Mouse (Mus musculus) ES-Bruce4 (cell line): ENCODE measurements around the gene Togaram2. TPM values are rescaled to one million over a fixed set of nuclear protein-coding genes. Genes with fewer than 3 reads are reported as not detected.

Experiments
- H3K27ac ChIP-seq: 2 replicates; pipeline ENCODE4 v1.5.1; 2012; ENCODE audit warnings: low read length, inconsistent platforms; ENCODE audit not compliant: insufficient read depth
- H3K27me3 ChIP-seq: 2 replicates; pipeline ENCODE4 v1.6.1; 2012; ENCODE audit warnings: mild to moderate bottlenecking, low read length, inconsistent platforms; ENCODE audit not compliant: control insufficient read depth, poor library complexity, insufficient read depth, severe bottlenecking
- H3K36me3 ChIP-seq: 2 replicates; pipeline ENCODE4 v1.6.1; 2012; ENCODE audit warnings: inconsistent platforms, mild to moderate bottlenecking, low read length, moderate library complexity; ENCODE audit not compliant: control insufficient read depth, poor library complexity, insufficient read depth, severe bottlenecking
- H3K4me1 ChIP-seq: one replicate; pipeline ENCODE4 v1.8.1; 2011; ENCODE audit warnings: low read length; ENCODE audit not compliant: control insufficient read depth, insufficient read depth
- H3K4me3 ChIP-seq: 2 replicates; pipeline ENCODE4 v1.5.1; 2011; ENCODE audit warnings: low read depth, mild to moderate bottlenecking, low read length
- H3K9ac ChIP-seq: 2 replicates; pipeline ENCODE4 v1.6.1; 2012; ENCODE audit warnings: low read depth, mild to moderate bottlenecking, inconsistent platforms; ENCODE audit not compliant: poor library complexity, severe bottlenecking
- H3K9me3 ChIP-seq: replicated peaks from 2 replicates; pipeline ENCODE4 v1.6.1; 2012; ENCODE audit warnings: mild to moderate bottlenecking, low read length, inconsistent platforms; ENCODE audit not compliant: control insufficient read depth, poor library complexity, insufficient read depth, severe bottlenecking
- CTCF ChIP-seq: IDR thresholded peaks from one replicate; pipeline ENCODE4 v1.8.1; 2011; ENCODE audit warnings: low read depth, low read length
- EP300 ChIP-seq: IDR thresholded peaks from 2 replicates; pipeline ENCODE4 v1.6.1; 2011; ENCODE audit warnings: low read depth, low read length; ENCODE audit not compliant: insufficient read depth
- POLR2A ChIP-seq: IDR thresholded peaks from one replicate; pipeline ENCODE4 v1.8.1; 2011; ENCODE audit warnings: low read length; ENCODE audit not compliant: insufficient read depth
- polyA plus RNA-seq: library from polyadenylated mRNA; stranded (reverse); fragments of >200 nt; gene quantifications from 2 replicates; pipeline ENCODE4 v1.2.4, GENCODE M21; 2011; ENCODE audit warnings: low read depth; ENCODE audit not compliant: missing spikeins, insufficient read depth, insufficient read length

Togaram2 gene
- polyA plus RNA-seq, 1 experiment = not detected

GRCm38 (mm10) chr17:71693780-71694179 lies 20.7 kb downstream of the Togaram2 start:
- Histone ChIP-seq H3K27me3 (no peaks in the 10 kb centered on the region), H3K4me1 (no peaks in the 10 kb centered on the region), H3K36me3 (no peaks in the 10 kb centered on the region), H3K27ac (no peak overlapping the region), H3K9me3 (no peaks in the 10 kb centered on the region), H3K4me3 (no peak overlapping the region), H3K9ac (no peak overlapping the region)
- TF ChIP-seq POLR2A = no peak
- peak; percentile 90 for TF ChIP-seq CTCF

GRCm38 (mm10) chr17:71695151-71695550 lies 22.1 kb downstream of the Togaram2 start:
- Histone ChIP-seq H3K27me3 (no peaks in the 10 kb centered on the region), H3K9ac (no peak overlapping the region), H3K9me3 (no peaks in the 10 kb centered on the region), H3K4me3 (no peak overlapping the region), H3K27ac (no peak overlapping the region), H3K36me3 (no peaks in the 10 kb centered on the region), H3K4me1 (no peaks in the 10 kb centered on the region)
- TF ChIP-seq CTCF = no peak
- TF ChIP-seq POLR2A = no peak
- TF ChIP-seq EP300 = no peak

- TF ChIP-seq POLR2A (no peak), EP300 (no peak), CTCF (no peak)
- H3K9ac ChIP-seq = no peak overlapping the region
- H3K27me3 ChIP-seq = no peaks in the 10 kb centered on the region
- no peaks in the 10 kb centered on the region for H3K36me3 ChIP-seq
- H3K9me3 ChIP-seq = no peaks in the 10 kb centered on the region
- no peak overlapping the region for H3K27ac ChIP-seq
- H3K4me3 ChIP-seq = no peak overlapping the region
- no peaks in the 10 kb centered on the region for H3K4me1 ChIP-seq
These were observed 22.8 kb downstream of the Togaram2 start for GRCm38 (mm10) chr17:71695716-71696315.

GRCm38 (mm10) chr17:71696396-71696795 lies 23.3 kb downstream of the Togaram2 start:
- TF ChIP-seq CTCF (no peak), POLR2A (no peak), EP300 (no peak)
- Histone ChIP-seq H3K36me3 (no peaks in the 10 kb centered on the region), H3K9ac (no peak overlapping the region), H3K4me3 (no peak overlapping the region), H3K4me1 (no peaks in the 10 kb centered on the region), H3K27ac (no peak overlapping the region), H3K9me3 (no peaks in the 10 kb centered on the region), H3K27me3 (no peaks in the 10 kb centered on the region)

DNA sequence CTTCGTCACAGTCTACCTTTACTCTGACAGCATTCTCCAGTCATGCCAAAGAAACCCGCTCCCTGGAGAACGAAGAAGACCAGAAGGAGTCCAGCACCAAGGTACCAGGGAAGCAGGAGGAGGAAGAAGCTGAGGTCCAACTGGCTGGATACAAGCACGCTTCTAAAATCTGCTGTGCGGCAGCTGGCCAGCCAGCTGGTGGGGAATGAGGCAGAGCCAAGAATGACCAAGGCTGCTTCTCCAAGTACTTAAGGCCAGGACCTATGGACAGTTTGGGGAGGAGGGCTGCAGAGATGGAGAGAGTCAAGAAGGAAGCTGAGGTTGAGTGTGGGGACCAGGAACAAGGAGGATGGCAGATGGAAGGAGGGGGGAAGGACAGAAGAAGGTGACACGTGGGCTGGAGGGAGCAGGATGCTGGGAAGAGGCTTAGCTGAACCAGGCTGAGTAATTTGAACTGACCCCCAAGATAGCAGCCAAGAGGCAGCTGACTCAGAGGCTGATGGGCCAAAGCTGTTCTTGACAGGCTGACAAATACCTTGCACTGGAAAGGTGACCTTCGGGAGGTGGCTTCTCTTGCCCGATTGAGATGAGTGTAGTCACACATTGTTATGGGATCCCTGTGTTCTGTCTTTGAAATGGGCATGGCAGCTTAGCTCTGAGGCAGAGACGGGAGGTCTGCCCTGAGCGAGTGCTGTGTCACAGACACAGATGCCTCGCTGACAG lies 25.0 kb downstream of the Togaram2 start:
- Histone ChIP-seq H3K4me3 (no peak overlapping the region), H3K27me3 (no peaks in the 10 kb centered on the region), H3K9ac (no peak overlapping the region), H3K27ac (no peak overlapping the region), H3K4me1 (no peaks in the 10 kb centered on the region), H3K36me3 (no peaks in the 10 kb centered on the region), H3K9me3 (no peaks in the 10 kb centered on the region)
- TF ChIP-seq POLR2A (no peak), EP300 (no peak), CTCF (no peak)

GRCm38 (mm10) chr17:71698619-71698956 lies 25.5 kb downstream of the Togaram2 start:
- Histone ChIP-seq H3K4me1 (no peaks in the 10 kb centered on the region), H3K27ac (no peak overlapping the region), H3K9me3 (no peaks in the 10 kb centered on the region), H3K4me3 (no peak overlapping the region), H3K36me3 (no peaks in the 10 kb centered on the region), H3K9ac (no peak overlapping the region), H3K27me3 (no peaks in the 10 kb centered on the region)
- no peak for TF ChIP-seq CTCF
- TF ChIP-seq EP300 = no peak
- no peak for TF ChIP-seq POLR2A
